Mouse (Mus musculus): ENCODE data around the gene Chit1. TPM values are rescaled to one million over a fixed set of nuclear protein-coding genes. Genes with fewer than 3 reads are reported as not detected.

The Chit1 gene
- polyA plus RNA-seq, 1 experiment from 2014 or later = 0.46 TPM

DNA sequence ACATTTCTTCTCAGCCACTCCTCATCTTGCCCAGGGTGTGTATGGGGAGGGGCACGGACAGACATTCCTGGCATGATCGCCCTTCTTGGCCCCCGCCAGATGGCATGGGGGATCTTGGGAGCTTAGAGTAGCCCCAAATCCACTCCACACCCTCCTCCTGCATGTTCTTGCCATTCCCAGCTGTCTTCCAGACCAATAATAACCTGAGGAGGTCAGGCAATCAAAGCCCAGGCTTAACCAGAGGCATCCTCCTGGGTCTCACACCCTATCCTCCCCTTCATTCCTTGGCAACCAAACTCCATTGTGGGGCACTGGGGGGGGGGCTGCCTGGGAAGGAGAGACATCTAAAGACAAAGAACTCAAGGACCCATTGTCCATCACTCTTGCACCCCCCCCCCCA, 49.4 kb downstream of the Chit1 start:
- H3K4me1 ChIP-seq (ENCODE audit: control insufficient read depth, insufficient read depth, low read length) = no peaks in the 10 kb centered on the region
- H3K36me3 ChIP-seq (ENCODE audit: control insufficient read depth, insufficient read depth) = no peaks in the 10 kb centered on the region
- WGBS = 87% methylated on average over 3 of the region's 3 CpGs
- no peak overlapping the region for H3K9ac ChIP-seq (ENCODE audit: low read length)
- no peak for ATAC-seq (replicated peaks; ENCODE audit: extremely low read depth, insufficient read depth, low FRiP score)
- no peak overlapping the region for H3K27ac ChIP-seq (ENCODE audit: low read length)
- no peak overlapping the region for H3K4me2 ChIP-seq (ENCODE audit: low read depth, low read length)
- H3K27me3 ChIP-seq (ENCODE audit: control insufficient read depth, insufficient read depth, low read length) = no peaks in the 10 kb centered on the region
- no peaks in the 10 kb centered on the region for H3K9me3 ChIP-seq (replicated peaks; ENCODE audit: control insufficient read depth, low read length)
- H3K4me3 ChIP-seq (ENCODE audit: low read length) = no peak overlapping the region

DNA sequence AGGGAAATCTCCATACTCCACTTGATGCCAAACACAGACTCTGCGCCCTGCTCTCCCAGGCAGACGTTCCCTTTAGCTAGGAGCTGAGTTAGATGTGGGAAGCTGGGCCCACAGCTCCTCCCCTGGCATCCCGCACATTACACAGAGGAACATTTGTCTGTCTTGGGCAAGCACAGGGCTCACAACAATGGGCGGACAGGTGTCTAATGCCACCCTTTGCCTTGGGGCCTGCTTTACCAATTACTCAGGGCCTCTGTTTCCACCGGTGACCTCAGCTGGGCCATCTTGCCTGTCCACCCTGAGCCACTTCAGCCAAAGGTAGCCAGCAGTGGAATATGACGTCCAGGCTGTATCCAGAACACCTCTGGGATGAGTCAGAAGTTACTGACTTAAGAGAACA, 50.4 kb downstream of the Chit1 start:
- WGBS = 77% methylated on average over 6 of the region's 6 CpGs

DNA sequence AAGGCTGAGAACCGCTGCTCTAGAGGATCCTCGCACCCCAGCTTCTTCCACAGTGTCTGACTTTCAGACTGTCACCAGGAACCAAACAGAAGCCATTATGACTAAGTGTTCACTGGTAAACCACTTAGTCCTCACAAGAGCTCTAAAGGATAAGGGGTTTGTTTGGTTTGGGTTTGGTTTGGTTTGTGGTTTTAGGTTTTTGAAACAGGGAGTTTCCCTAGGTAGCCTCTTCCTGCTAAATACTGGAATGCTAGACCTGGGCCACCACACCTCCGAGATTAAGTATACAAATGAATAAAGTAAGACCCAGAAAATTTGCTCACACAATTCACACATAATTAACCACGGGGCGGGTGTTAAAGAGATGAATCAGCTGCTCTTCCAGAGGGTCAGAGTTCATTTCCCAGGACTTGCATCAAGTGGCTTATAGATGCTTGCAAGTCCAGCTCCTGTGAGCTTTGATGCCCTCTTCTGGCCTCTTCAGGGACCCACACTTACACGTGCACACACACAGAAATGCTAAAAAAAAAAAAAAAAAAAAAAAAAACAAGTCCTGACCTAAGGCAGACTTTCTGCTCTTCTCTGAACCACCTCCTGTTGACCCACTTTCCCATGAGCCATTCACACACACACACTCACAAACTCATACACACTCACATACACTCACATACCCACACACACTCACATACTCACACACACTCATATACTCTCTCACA, 51.6 kb downstream of the Chit1 start:
- Histone ChIP-seq H3K9me3 (replicated peaks; ENCODE audit: control insufficient read depth, low read length) (no peaks in the 10 kb centered on the region), H3K36me3 (ENCODE audit: control insufficient read depth, insufficient read depth) (no peaks in the 10 kb centered on the region), H3K4me3 (ENCODE audit: low read length) (no peak overlapping the region), H3K27ac (ENCODE audit: low read length) (no peak overlapping the region), H3K4me1 (ENCODE audit: control insufficient read depth, insufficient read depth, low read length) (peaks cover 1% of the 10 kb centered on the region; the same call in 1 of the 2 replicates), H3K27me3 (ENCODE audit: control insufficient read depth, insufficient read depth, low read length) (no peaks in the 10 kb centered on the region), H3K9ac (ENCODE audit: low read length) (no peak overlapping the region), H3K4me2 (ENCODE audit: low read depth, low read length) (no peak overlapping the region)
- no peak for ATAC-seq (replicated peaks; ENCODE audit: extremely low read depth, insufficient read depth, low FRiP score)
- 83% methylated on average over 6 of the region's 6 CpGs for WGBS

More for the DNA sequence above, 50.4 kb downstream of the Chit1 start:
- Histone ChIP-seq H3K4me1 (ENCODE audit: control insufficient read depth, insufficient read depth, low read length) (no peaks in the 10 kb centered on the region), H3K9me3 (replicated peaks; ENCODE audit: control insufficient read depth, low read length) (no peaks in the 10 kb centered on the region), H3K27me3 (ENCODE audit: control insufficient read depth, insufficient read depth, low read length) (no peaks in the 10 kb centered on the region), H3K36me3 (ENCODE audit: control insufficient read depth, insufficient read depth) (no peaks in the 10 kb centered on the region), H3K9ac (ENCODE audit: low read length) (no peak overlapping the region), H3K4me2 (ENCODE audit: low read depth, low read length) (no peak overlapping the region), H3K27ac (ENCODE audit: low read length) (no peak overlapping the region), H3K4me3 (ENCODE audit: low read length) (no peak overlapping the region)
- ATAC-seq (replicated peaks; ENCODE audit: extremely low read depth, insufficient read depth, low FRiP score) = no peak

DNA sequence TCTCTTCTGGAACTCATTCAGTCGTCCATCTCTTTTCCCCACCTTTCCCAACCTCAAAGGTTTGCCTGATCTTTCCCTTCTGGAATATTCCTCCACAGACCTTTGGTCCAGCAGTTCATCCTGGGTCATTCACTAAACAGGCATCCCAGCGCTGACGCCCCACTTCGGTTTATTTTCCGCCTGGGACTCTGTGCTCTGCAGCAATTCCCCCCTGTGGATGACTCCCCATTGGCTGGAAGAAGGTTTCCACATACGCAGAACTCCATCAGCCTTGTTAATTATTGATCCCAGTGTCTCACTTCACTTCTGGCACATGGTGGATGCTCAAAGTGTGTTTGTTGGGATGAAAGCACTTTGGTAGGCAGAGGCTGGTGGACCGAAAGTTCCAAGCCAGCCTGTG, 52.4 kb downstream of the Chit1 start:
- ATAC-seq (replicated peaks; ENCODE audit: extremely low read depth, insufficient read depth, low FRiP score) = no peak
- Histone ChIP-seq H3K4me3 (ENCODE audit: low read length) (no peak overlapping the region), H3K27me3 (ENCODE audit: control insufficient read depth, insufficient read depth, low read length) (no peaks in the 10 kb centered on the region), H3K4me2 (ENCODE audit: low read depth, low read length) (no peak overlapping the region), H3K9me3 (replicated peaks; ENCODE audit: control insufficient read depth, low read length) (no peaks in the 10 kb centered on the region), H3K9ac (ENCODE audit: low read length) (no peak overlapping the region), H3K27ac (ENCODE audit: low read length) (no peak overlapping the region), H3K4me1 (ENCODE audit: control insufficient read depth, insufficient read depth, low read length) (peaks cover 7% of the 10 kb centered on the region; the same call in 1 of the 2 replicates), H3K36me3 (ENCODE audit: control insufficient read depth, insufficient read depth) (no peaks in the 10 kb centered on the region)
- WGBS = 91% methylated on average over 7 of the region's 7 CpGs

DNA sequence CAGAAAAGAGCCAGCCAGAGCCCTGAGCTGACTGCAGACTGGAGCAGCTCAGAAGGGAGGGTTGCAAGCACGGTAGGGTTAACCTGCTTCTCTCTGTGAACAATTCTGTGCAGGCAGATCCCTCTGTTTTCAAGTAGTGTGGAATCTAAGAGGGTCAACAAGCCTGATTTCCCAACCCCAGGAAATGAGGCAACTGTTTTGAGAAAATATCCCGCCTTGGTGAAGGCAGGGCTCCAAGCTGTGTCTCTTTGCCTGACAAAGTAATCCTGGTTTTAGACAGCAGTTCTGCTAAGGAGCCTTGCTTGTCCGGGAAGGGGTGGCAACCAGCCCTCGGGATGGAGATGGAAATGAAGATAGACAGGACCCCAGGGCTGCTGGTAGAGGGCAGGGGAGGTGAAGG, 53.4 kb downstream of the Chit1 start:
- Histone ChIP-seq H3K4me2 (ENCODE audit: low read depth, low read length) (no peak overlapping the region), H3K4me1 (ENCODE audit: control insufficient read depth, insufficient read depth, low read length) (peaks cover 7% of the 10 kb centered on the region; the same call in 1 of the 2 replicates), H3K27ac (ENCODE audit: low read length) (no peak overlapping the region), H3K27me3 (ENCODE audit: control insufficient read depth, insufficient read depth, low read length) (no peaks in the 10 kb centered on the region), H3K9me3 (replicated peaks; ENCODE audit: control insufficient read depth, low read length) (no peaks in the 10 kb centered on the region), H3K4me3 (ENCODE audit: low read length) (no peak overlapping the region), H3K36me3 (ENCODE audit: control insufficient read depth, insufficient read depth) (no peaks in the 10 kb centered on the region), H3K9ac (ENCODE audit: low read length) (no peak overlapping the region)
- ATAC-seq (replicated peaks; ENCODE audit: extremely low read depth, insufficient read depth, low FRiP score) = no peak
- 49% methylated on average over 4 of the region's 4 CpGs for WGBS

DNA sequence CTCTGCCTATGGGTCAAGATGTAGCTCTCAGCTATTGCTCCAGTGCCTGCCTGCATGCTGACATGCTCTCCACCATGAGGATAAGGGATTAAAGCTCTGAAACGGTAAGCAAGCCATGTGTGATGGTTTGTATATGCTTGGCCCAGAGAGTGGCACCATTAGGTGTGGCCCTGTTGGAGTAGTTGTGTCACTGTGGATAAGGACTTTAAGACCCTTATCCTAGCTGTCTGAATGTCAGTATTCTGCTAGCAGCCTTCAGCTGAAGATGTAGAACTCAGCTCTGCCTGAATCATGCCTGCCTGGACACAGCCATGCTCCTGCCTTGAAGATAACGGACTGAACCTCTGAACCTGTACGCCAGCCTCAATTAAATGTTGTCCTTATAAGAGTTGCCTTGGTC, 55.5 kb downstream of the Chit1 start:
- 84% methylated on average over 3 of the region's 3 CpGs for WGBS
- Histone ChIP-seq H3K27me3 (ENCODE audit: control insufficient read depth, insufficient read depth, low read length) (no peaks in the 10 kb centered on the region), H3K36me3 (ENCODE audit: control insufficient read depth, insufficient read depth) (no peaks in the 10 kb centered on the region), H3K27ac (ENCODE audit: low read length) (no peak overlapping the region), H3K4me2 (ENCODE audit: low read depth, low read length) (no peak overlapping the region), H3K4me1 (ENCODE audit: control insufficient read depth, insufficient read depth, low read length) (peaks cover 7% of the 10 kb centered on the region; the same call in 1 of the 2 replicates), H3K4me3 (ENCODE audit: low read length) (no peak overlapping the region), H3K9ac (ENCODE audit: low read length) (no peak overlapping the region), H3K9me3 (replicated peaks; ENCODE audit: control insufficient read depth, low read length) (no peaks in the 10 kb centered on the region)
- ATAC-seq (replicated peaks; ENCODE audit: extremely low read depth, insufficient read depth, low FRiP score) = no peak

DNA sequence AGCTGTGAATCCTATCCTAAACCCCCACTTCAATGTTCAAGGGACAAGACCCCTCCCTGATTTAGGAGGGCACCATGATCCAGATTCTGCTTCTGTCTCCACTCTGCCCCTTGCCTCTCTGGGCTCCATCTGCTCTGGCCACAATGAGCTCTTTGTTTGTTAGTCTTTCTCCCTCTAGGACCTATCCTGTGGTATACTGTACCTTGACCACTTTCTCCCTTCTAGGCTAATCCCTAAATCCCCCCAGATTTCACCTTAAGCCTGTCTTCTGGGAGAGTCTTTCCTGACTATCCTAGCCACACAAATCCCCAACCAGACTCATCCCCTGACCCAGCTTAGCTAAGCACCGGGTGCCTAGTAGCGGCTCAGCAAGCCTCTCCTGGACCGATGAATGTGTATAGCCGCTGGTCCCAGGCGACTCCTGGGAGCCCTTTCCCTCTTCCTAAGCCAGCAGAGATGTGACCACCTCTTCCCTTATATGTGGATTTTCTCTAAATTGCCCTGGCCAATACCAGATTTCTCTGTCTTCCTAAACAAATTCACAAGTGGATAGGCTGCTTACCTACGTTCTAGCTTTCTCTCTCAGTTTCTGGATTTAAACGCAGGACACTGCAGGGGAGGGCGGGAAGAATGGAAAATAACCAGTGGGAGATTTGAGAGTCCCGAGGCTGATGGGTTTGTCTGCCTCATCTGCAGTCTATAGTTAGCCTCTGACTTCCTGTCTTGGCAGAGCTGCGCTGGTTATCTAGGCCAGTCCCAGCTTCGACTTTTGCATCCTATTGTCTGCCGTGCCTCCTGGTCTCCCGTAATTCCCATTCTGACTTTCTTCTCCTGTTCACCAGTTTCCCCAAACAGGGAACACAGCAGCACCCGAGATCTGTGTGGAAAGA, 56.6 kb downstream of the Chit1 start:
- peak; percentile 75; the same call in 1 of the 2 replicates for ATAC-seq (replicated peaks; ENCODE audit: extremely low read depth, insufficient read depth, low FRiP score)
- no peak overlapping the region for H3K4me3 ChIP-seq (ENCODE audit: low read length)
- peak overlapping the region; percentile 5; the same call in 1 of the 2 replicates for H3K4me2 ChIP-seq (ENCODE audit: low read depth, low read length)
- H3K27me3 ChIP-seq (ENCODE audit: control insufficient read depth, insufficient read depth, low read length) = no peaks in the 10 kb centered on the region
- H3K9me3 ChIP-seq (replicated peaks; ENCODE audit: control insufficient read depth, low read length) = no peaks in the 10 kb centered on the region
- H3K4me1 ChIP-seq (ENCODE audit: control insufficient read depth, insufficient read depth, low read length) = peaks cover 7% of the 10 kb centered on the region; the same call in 1 of the 2 replicates
- WGBS = 39% methylated on average over 14 of the region's 14 CpGs
- H3K9ac ChIP-seq (ENCODE audit: low read length) = no peak overlapping the region
- H3K27ac ChIP-seq (ENCODE audit: low read length) = no peak overlapping the region
- H3K36me3 ChIP-seq (ENCODE audit: control insufficient read depth, insufficient read depth) = no peaks in the 10 kb centered on the region

DNA sequence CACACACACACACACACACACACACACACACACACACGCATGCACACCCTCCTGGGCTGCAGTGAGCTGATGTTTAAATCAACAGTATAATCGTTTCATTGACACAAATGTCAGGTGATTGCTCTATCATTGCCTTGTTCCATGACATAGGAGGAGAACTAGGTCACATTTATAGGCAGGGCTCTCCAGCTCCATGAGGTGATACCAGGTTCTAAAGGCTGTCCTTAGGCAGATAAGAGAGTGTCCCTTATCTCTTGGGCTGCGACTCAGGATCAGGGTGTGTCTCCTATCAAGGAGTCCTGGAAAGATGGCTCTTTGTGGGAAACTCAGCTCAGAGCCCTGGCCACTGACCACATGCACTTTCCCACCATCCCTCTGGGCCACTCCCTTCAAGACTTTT, 57.5 kb downstream of the Chit1 start:
- Histone ChIP-seq H3K27ac (ENCODE audit: low read length) (no peak overlapping the region), H3K9me3 (replicated peaks; ENCODE audit: control insufficient read depth, low read length) (no peaks in the 10 kb centered on the region), H3K4me1 (ENCODE audit: control insufficient read depth, insufficient read depth, low read length) (peaks cover 7% of the 10 kb centered on the region; the same call in 1 of the 2 replicates), H3K36me3 (ENCODE audit: control insufficient read depth, insufficient read depth) (no peaks in the 10 kb centered on the region), H3K9ac (ENCODE audit: low read length) (no peak overlapping the region), H3K4me3 (ENCODE audit: low read length) (no peak overlapping the region), H3K4me2 (ENCODE audit: low read depth, low read length) (no peak overlapping the region), H3K27me3 (ENCODE audit: control insufficient read depth, insufficient read depth, low read length) (no peaks in the 10 kb centered on the region)
- ATAC-seq (replicated peaks; ENCODE audit: extremely low read depth, insufficient read depth, low FRiP score) = no peak
- WGBS = 54% methylated on average over 3 of the region's 3 CpGs

All from heart, embryonic 16.5 days (tissue).